Mouse (Mus musculus) liver, postnatal 0 days (tissue): Measurements from ENCODE around the gene Tmem107. TPM values are rescaled to one million over a fixed set of nuclear protein-coding genes. Genes with fewer than 3 reads are reported as not detected.

ENCODE experiments used
- ATAC-seq: fragments of 200-750 bp; cut with Nextera tagmentation; 2 replicates; pipeline ENCODE4 v1.8.0; 2017; ENCODE audit warnings: mild to moderate bottlenecking, moderate library complexity
- DNase-seq: peaks from one replicate; pipeline ENCODE4 v3.0.0-alpha.2; 2016
- H3K27ac ChIP-seq: fragments of 300-500 bp; sonication (generic); 2 replicates; pipeline ENCODE4 v1.5.1; 2014; ENCODE audit warnings: antibody characterized with exemption, moderate library complexity, mild to moderate bottlenecking, low read depth
- H3K27me3 ChIP-seq: fragments of 300-500 bp; sonication (generic); 2 replicates; pipeline ENCODE4 v1.6.1; 2014; ENCODE audit warnings: low read length, control low read depth, mixed read lengths; ENCODE audit not compliant: insufficient read depth
- H3K36me3 ChIP-seq: fragments of 300-500 bp; sonication (generic); replicated peaks from 2 replicates; pipeline ENCODE4 v1.6.1; 2014; ENCODE audit warnings: mild to moderate bottlenecking, control low read depth, low read length, moderate library complexity, mixed read lengths; ENCODE audit not compliant: insufficient read depth
- H3K4me1 ChIP-seq: fragments of 300-500 bp; sonication (generic); 2 replicates; pipeline ENCODE4 v1.6.1; 2014; ENCODE audit warnings: antibody characterized with exemption, mild to moderate bottlenecking, control low read depth; ENCODE audit not compliant: insufficient read depth
- H3K4me2 ChIP-seq: fragments of 300-500 bp; sonication (generic); 2 replicates; pipeline ENCODE4 v1.6.1; 2014; ENCODE audit warnings: low read depth, mild to moderate bottlenecking, low read length, moderate library complexity, mixed read lengths
- H3K4me3 ChIP-seq: fragments of 300-500 bp; sonication (generic); 2 replicates; pipeline ENCODE4 v1.5.1; 2014; ENCODE audit warnings: low read depth, low read length
- H3K9ac ChIP-seq: fragments of 300-500 bp; sonication (generic); replicated peaks from 2 replicates; pipeline ENCODE4 v1.6.1; 2014; ENCODE audit warnings: mild to moderate bottlenecking, moderate library complexity
- H3K9me3 ChIP-seq: fragments of 300-500 bp; sonication (generic); 2 replicates; pipeline ENCODE4 v1.6.1; 2016; ENCODE audit warnings: mild to moderate bottlenecking, control low read depth, low read length, mixed read lengths
- CTCF ChIP-seq: sonication (generic); IDR thresholded peaks from 2 replicates; pipeline ENCODE4 v1.5.1; 2016; ENCODE audit warnings: antibody characterized with exemption, low read depth
- EP300 ChIP-seq: IDR thresholded peaks from 2 replicates; pipeline ENCODE4 v1.6.1; 2016; ENCODE audit warnings: antibody characterized with exemption, low read depth, mild to moderate bottlenecking
- WGBS: fragments of 180-500 bp; shearing (Covaris S2); extraction: QIAGEN DNeasy Blood & Tissue Kit; methylation state at CpG from one replicate; pipeline ENCODE4 v1.1.7; 2014; ENCODE audit not compliant: insufficient replicate concordance; 5-methylcytosine and 5-hydroxymethylcytosine counted together
- polyA plus RNA-seq: library from polyadenylated mRNA; unstranded; fragments of >200 nt; fragmentation: Nextera tagmentation; extraction: Ambion mirVana; gene quantifications from 2 replicates; pipeline ENCODE4 v1.2.1, GENCODE M21; 2015

The Tmem107 gene
- polyA plus RNA-seq, 1 experiment from 2014 or later, result 13.0 TPM

DNA sequence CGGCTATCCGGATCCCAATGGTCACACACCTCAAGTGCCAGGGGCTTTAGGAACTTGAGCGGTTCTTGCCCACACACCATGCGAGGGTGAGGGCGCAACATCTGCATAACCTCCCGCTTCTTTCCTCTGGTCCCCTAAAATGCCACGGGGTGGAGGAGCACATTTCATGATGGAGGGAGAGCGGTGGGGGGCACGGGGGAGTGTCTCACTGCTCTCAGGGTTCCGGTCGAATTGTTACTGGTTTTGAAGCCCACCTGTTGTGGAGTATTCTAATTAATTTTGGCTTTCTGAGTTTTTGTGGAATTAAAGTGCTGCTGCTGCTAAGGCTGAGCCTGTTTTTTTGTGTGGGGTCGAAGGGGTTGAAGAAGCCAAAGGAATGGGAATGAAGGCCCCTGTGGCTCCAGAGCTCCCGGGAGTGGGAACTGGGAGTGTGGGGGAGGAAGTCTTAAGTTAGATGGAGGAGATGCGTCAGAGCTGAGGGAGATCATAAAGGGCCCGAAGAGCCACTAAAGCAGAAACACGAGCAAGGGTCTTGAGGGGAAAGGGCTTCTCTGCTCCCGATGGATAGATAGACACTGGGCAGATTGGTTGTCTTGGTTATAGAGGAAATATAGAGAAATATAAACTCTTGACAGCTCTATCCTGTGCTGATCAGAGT is 9.2 kb upstream of the Tmem107 start:
- DNase-seq, result no peak
- H3K4me2 ChIP-seq, result peak overlapping the region; percentile 98
- H3K27me3 ChIP-seq, result no peaks in the 10 kb centered on the region
- 35% methylated on average over 17 of the region's 17 CpGs for WGBS
- peak overlapping the region; percentile 96 for H3K27ac ChIP-seq
- no peaks in the 10 kb centered on the region for H3K9me3 ChIP-seq
- peak overlapping the region; percentile 92 for H3K4me3 ChIP-seq
- peak overlapping the region; percentile 89 for H3K9ac ChIP-seq
- ATAC-seq, result no peak
- H3K36me3 ChIP-seq, result no peaks in the 10 kb centered on the region
- no peak for TF ChIP-seq CTCF
- TF ChIP-seq EP300, result no peak
- peaks cover 29% of the 10 kb centered on the region for H3K4me1 ChIP-seq

GRCm38 (mm10) chr11:69062194-69062760 is 8.3 kb upstream of the Tmem107 start:
- peak overlapping the region; percentile 98 for H3K4me2 ChIP-seq
- TF ChIP-seq CTCF (no peak), EP300 (0 out of 2 replicates have a peak, but pooled peaks have one; percentile 43)
- 1% methylated on average over 17 of the region's 17 CpGs for WGBS
- no peaks in the 10 kb centered on the region for H3K9me3 ChIP-seq
- H3K27ac ChIP-seq, result peak overlapping the region; percentile 89
- H3K4me1 ChIP-seq, result peaks cover 36% of the 10 kb centered on the region
- no peak for ATAC-seq
- peak; percentile 75 for DNase-seq
- H3K36me3 ChIP-seq, result no peaks in the 10 kb centered on the region
- H3K9ac ChIP-seq, result 0 out of 2 replicates have a peak overlapping the region, but pooled peaks have one; percentile 39
- H3K27me3 ChIP-seq, result no peaks in the 10 kb centered on the region
- peak overlapping the region; percentile 71 for H3K4me3 ChIP-seq

DNA sequence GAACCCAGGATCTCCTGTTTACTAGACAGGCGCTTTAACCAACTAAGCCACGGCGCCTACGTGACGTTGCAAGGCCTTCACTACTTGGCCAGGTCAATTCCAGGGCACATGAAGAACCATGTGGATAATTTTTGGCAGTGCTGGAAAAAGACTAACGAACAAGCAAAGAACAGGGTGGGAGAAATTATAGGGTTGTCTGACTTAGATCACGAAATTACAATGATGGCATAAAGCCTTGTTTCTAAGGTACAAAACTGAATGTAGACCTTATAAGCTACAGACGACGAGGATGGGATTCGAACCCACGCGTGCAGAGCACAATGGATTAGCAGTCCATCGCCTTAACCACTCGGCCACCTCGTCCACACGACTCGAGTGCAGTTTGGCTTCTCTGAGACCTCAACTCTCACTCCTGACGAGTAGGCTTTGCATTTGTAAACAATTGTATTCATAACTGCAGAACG is 7.8 kb upstream of the Tmem107 start:
- H3K9me3 ChIP-seq, result no peaks in the 10 kb centered on the region
- peak overlapping the region; percentile 89 for H3K27ac ChIP-seq
- H3K27me3 ChIP-seq, result no peaks in the 10 kb centered on the region
- no peaks in the 10 kb centered on the region for H3K36me3 ChIP-seq
- H3K4me3 ChIP-seq, result peak overlapping the region; percentile 71
- WGBS, result under 1% methylated on average over 19 of the region's 19 CpGs
- H3K4me2 ChIP-seq, result peak overlapping the region; percentile 85
- ATAC-seq, result peak; percentile 42
- peak overlapping the region; percentile 77 for H3K9ac ChIP-seq
- TF ChIP-seq CTCF (no peak), EP300 (peak; percentile 36)
- H3K4me1 ChIP-seq, result peaks cover 40% of the 10 kb centered on the region
- DNase-seq, result peak; percentile 94

DNA sequence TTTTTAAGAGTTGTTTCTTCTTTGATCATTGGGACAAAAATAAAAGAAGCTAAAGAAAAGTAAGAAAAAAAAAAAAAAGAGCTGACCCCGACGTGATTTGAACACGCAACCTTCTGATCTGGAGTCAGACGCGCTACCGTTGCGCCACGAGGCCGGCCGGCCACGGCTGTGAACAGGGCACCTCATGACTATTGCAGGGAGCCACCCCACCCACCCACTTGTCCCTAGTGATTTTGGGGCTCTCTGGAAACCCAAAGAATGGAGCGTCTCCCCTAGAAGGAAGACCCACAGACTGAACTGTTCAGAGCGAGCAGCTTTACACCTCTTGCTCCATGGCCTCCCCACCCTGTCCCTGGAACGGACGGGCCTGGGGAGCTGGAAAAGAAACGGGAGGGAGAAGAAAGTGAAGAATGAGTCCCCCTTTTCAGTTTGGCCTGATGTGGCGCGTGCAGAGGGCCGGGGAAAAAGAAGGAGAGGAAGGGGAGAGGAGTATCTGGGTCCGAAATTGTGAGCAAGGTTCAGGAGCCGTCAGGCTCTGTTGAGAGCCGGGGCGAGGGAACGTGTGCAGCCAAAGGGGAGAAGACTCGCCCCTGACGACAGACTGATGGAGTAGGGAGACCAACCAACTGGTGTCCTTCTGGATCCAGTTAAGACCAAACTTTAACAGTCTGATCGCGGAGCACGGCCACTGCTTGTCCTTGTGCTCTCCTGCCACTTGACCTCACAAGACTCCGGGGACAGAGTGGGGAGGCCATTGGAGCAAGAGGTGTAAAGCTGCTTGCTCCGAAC is 7.0 kb upstream of the Tmem107 start:
- H3K9me3 ChIP-seq, result no peaks in the 10 kb centered on the region
- no peaks in the 10 kb centered on the region for H3K27me3 ChIP-seq
- no peaks in the 10 kb centered on the region for H3K36me3 ChIP-seq
- peak overlapping the region; percentile 71 for H3K4me3 ChIP-seq
- WGBS, result 1% methylated on average over 31 of the region's 31 CpGs
- H3K4me2 ChIP-seq, result peak overlapping the region; percentile 85
- TF ChIP-seq CTCF (no peak), EP300 (0 out of 2 replicates have a peak, but pooled peaks have one; percentile 1)
- H3K4me1 ChIP-seq, result peaks cover 40% of the 10 kb centered on the region
- ATAC-seq (peak; percentile 20; the same call in 1 of the 2 replicates), DNase-seq (peak; percentile 92)
- peak overlapping the region; percentile 89 for H3K27ac ChIP-seq
- H3K9ac ChIP-seq, result peak overlapping the region; percentile 77

DNA sequence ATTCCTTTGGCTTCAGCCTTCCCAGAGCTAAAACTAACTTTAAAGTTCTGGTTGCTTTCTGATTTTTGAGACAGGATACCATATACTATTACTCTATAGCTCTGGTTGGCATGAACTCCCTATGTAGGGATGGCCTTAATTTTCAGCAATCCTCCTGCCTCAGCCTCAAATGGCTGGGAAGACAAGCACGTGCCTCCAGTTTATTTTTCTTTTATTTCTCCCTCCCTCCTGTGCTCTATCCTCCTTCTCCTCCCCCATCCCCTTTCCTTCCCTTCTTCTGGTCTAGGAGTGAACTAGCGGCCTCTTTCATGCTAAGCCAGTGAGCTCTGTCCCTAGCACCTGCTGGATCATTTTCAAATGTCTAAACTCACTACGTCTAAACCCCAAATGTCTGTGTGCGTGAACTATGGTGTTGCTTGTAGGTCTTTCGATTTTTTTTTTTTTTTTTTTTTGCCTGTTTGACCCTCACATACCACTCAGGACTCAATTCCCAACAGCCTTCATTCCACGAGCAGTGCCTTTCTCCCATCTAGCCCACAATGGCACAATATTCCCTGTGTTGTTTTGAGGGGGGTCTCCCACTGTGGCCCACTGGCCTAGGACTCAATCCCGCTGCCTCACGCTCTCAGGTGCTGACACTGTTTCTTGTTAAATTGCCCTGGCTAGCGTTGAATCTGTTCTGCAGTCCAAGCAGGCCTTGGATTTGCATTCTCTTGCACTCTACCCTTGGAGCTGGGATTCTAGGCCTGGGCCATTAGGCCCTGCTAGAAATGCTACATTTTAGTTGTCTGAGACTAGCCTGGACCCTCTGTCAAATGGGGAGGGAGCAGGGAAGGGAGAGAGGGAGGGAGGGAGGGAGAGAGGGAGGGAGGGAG is 6.1 kb upstream of the Tmem107 start:
- Histone ChIP-seq H3K36me3 (no peaks in the 10 kb centered on the region), H3K9me3 (no peaks in the 10 kb centered on the region), H3K27ac (peak overlapping the region; percentile 52; the same call in 1 of the 2 replicates), H3K27me3 (no peaks in the 10 kb centered on the region), H3K9ac (peak overlapping the region; percentile 77), H3K4me1 (peaks cover 40% of the 10 kb centered on the region), H3K4me2 (peak overlapping the region; percentile 85), H3K4me3 (peak overlapping the region; percentile 71)
- TF ChIP-seq CTCF (no peak), EP300 (no peak)
- 70% methylated on average over 9 of the region's 9 CpGs for WGBS
- DNase-seq, result no peak
- no peak for ATAC-seq
